Mouse (Mus musculus) hindbrain, postnatal 0 days (tissue): ENCODE measurements around the gene Commd4. TPM values are rescaled to one million over a fixed set of nuclear protein-coding genes. Genes with fewer than 3 reads are reported as not detected.

Source experiments
- ATAC-seq: fragments of 200-750 bp; cut with Nextera tagmentation; 2 replicates; pipeline ENCODE4 v1.8.0; 2017; ENCODE audit warnings: mild to moderate bottlenecking, moderate TSS enrichment, moderate library complexity
- DNase-seq: peaks from one replicate; pipeline ENCODE4 v3.0.0-alpha.2; 2015; ENCODE audit warnings: low spot score
- H3K27ac ChIP-seq: fragments of 300-500 bp; sonication (generic); 2 replicates; pipeline ENCODE4 v1.5.1; 2014; ENCODE audit warnings: mild to moderate bottlenecking
- H3K27me3 ChIP-seq: fragments of 300-500 bp; sonication (generic); 2 replicates; pipeline ENCODE4 v1.6.1; 2014; ENCODE audit warnings: low read length, mixed read lengths; ENCODE audit not compliant: insufficient read depth
- H3K36me3 ChIP-seq: fragments of 300-500 bp; sonication (generic); 2 replicates; pipeline ENCODE4 v1.6.1; 2014; ENCODE audit warnings: low read length, mixed read lengths; ENCODE audit not compliant: insufficient read depth
- H3K4me1 ChIP-seq: fragments of 300-500 bp; sonication (generic); 2 replicates; pipeline ENCODE4 v1.6.1; 2014; ENCODE audit warnings: antibody characterized with exemption, low read length, mixed read lengths; ENCODE audit not compliant: insufficient read depth
- H3K4me2 ChIP-seq: fragments of 300-500 bp; sonication (generic); 2 replicates; pipeline ENCODE4 v1.6.1; 2014; ENCODE audit warnings: low read depth, mild to moderate bottlenecking, low read length, moderate library complexity, mixed read lengths
- H3K4me3 ChIP-seq: fragments of 300-500 bp; sonication (generic); 2 replicates; pipeline ENCODE4 v1.5.1; 2014; ENCODE audit warnings: low read length
- H3K9ac ChIP-seq: fragments of 300-500 bp; sonication (generic); replicated peaks from 2 replicates; pipeline ENCODE4 v1.6.1; 2014; ENCODE audit warnings: mild to moderate bottlenecking, low read length, moderate library complexity, mixed read lengths
- H3K9me3 ChIP-seq: fragments of 300-500 bp; sonication (generic); 2 replicates; pipeline ENCODE4 v1.6.1; 2016; ENCODE audit warnings: low read length, mixed read lengths
- CTCF ChIP-seq: IDR thresholded peaks from 2 replicates; pipeline ENCODE4 v1.5.1; 2016; ENCODE audit warnings: antibody characterized with exemption, control low read depth, low read depth
- WGBS: fragments of 180-500 bp; shearing (Covaris S2); extraction: QIAGEN DNeasy Blood & Tissue Kit; methylation state at CpG from one replicate; pipeline ENCODE4 v1.1.7; 2014; 5-methylcytosine and 5-hydroxymethylcytosine counted together
- polyA plus RNA-seq: library from polyadenylated mRNA; unstranded; fragments of >200 nt; fragmentation: Nextera tagmentation; extraction: Ambion mirVana; gene quantifications from 2 replicates; pipeline ENCODE4 v1.2.1, GENCODE M21; 2015
- total RNA-seq: library from RNA; depleted of rRNA; stranded (reverse); fragments of >200 nt; gene quantifications from 2 replicates; pipeline ENCODE4 v1.2.3, GENCODE M21; 2014

The Commd4 gene
- total and polyA plus RNA-seq, 2 experiments from 2014 or later: 78.9 to 170 TPM

DNA sequence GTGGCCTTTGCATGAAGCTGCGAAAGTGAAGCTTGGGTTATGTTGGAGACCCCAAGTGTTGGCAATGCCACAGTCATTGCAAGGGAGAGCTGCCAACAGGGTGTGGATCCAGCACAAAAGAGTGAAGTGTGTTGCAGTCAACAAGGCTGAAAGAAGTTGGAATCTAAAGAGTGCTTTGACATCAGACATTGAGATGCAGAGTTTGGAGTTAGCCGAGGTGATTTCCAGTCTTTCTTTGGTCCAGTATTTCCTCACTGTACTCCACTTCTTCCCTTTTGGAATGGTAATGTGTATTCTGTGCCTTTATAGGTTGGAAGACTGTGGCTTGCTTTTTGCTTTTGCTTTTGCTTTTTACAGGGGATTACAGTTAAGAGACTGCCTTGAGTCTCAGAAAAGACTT is 8.0 kb upstream of the Commd4 start:
- no peaks in the 10 kb centered on the region for H3K9me3 ChIP-seq
- ATAC-seq: no peak
- H3K4me2 ChIP-seq: no peak overlapping the region
- H3K4me1 ChIP-seq: no peaks in the 10 kb centered on the region
- DNase-seq: no peak
- H3K27me3 ChIP-seq: no peaks in the 10 kb centered on the region
- H3K27ac ChIP-seq: no peak overlapping the region
- no peak overlapping the region for H3K9ac ChIP-seq
- WGBS: 74% methylated on average over 2 of the region's 2 CpGs
- no peak for TF ChIP-seq CTCF
- no peak overlapping the region for H3K4me3 ChIP-seq
- no peaks in the 10 kb centered on the region for H3K36me3 ChIP-seq

DNA sequence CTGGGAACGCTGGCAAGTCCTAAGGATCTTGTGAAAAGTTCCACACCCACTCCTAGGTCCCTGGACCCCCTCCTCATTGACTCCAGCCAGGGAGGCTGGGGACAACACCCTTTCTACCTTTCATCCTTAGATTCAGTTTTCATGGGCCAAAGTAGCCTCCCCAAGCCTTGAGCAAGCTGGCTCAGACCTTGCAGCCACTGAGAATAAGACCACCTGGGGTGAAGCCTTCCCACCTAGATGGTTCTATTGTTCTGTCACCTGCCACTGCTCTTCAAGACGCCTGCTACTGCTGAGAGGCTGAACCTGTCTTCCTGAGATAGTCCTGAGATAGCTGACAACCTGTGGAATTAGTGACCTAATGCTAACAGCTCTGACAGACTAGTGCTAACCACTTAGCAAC is 5.0 kb upstream of the Commd4 start:
- no peak overlapping the region for H3K4me2 ChIP-seq
- no peak overlapping the region for H3K9ac ChIP-seq
- H3K27me3 ChIP-seq: no peaks in the 10 kb centered on the region
- H3K4me3 ChIP-seq: no peak overlapping the region
- TF ChIP-seq CTCF: no peak
- no peak overlapping the region for H3K27ac ChIP-seq
- no peaks in the 10 kb centered on the region for H3K4me1 ChIP-seq
- ATAC-seq: no peak
- 27% methylated on average over 2 of the region's 2 CpGs for WGBS
- no peaks in the 10 kb centered on the region for H3K36me3 ChIP-seq
- no peak for DNase-seq
- no peaks in the 10 kb centered on the region for H3K9me3 ChIP-seq

DNA sequence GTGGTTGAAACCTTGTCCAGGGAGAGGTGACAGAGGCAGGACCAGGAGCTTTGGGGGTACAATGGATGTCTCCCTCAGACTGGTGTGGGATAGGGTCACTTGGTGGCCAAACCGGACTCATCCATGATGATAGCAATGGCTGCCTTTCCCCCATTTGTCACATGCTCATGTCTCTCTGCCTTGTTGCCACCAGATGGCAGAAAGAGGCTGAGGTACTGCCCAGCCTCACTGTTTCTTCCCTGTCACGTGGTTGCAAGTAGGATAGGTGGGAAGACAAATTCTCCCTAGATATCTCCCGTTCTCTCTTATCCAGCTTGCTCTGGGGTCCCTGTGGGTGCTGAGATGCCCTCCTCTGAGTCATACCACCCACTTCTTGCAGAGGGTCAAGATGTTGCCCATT is 4.4 kb upstream of the Commd4 start:
- TF ChIP-seq CTCF: peak; percentile 81
- 20% methylated on average over 3 of the region's 3 CpGs for WGBS
- H3K27me3 ChIP-seq: no peaks in the 10 kb centered on the region
- no peak overlapping the region for H3K9ac ChIP-seq
- H3K27ac ChIP-seq: no peak overlapping the region
- no peaks in the 10 kb centered on the region for H3K9me3 ChIP-seq
- H3K36me3 ChIP-seq: no peaks in the 10 kb centered on the region
- no peak overlapping the region for H3K4me3 ChIP-seq
- no peak overlapping the region for H3K4me2 ChIP-seq
- 0 out of 2 replicates have a peak, but pooled peaks cover 2% of the 10 kb centered on the region for H3K4me1 ChIP-seq
- ATAC-seq: no peak
- peak; percentile 51 for DNase-seq

DNA sequence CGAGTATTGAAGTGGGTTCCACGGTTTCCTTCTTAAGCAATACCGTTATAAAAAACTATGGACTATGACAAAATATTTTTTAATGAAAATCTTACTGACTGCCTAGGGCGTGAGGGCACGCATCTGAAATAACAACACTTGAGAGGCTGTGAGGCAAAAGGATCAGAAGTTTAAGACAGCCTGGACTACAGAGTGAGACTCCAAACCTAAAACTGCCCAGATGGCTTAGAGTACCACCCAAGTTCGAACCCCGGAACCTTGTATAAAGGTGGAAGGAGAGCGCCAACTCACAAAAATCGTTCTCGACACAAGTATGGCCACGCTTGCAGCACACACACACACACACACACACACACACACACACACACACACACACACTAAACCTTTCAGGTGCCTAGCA is 375 bp upstream of the Commd4 start:
- Histone ChIP-seq H3K9ac (peak overlapping the region; percentile 75), H3K27me3 (no peaks in the 10 kb centered on the region), H3K36me3 (no peaks in the 10 kb centered on the region), H3K27ac (peak overlapping the region; percentile 59; the same call in 1 of the 2 replicates), H3K9me3 (no peaks in the 10 kb centered on the region), H3K4me2 (peak overlapping the region; percentile 97), H3K4me1 (0 out of 2 replicates have a peak, but pooled peaks cover 4% of the 10 kb centered on the region), H3K4me3 (peak overlapping the region; percentile 89)
- WGBS: 34% methylated on average over 11 of the region's 11 CpGs
- DNase-seq (no peak), ATAC-seq (0 out of 2 replicates have a peak, but pooled peaks have one; percentile 3)
- no peak for TF ChIP-seq CTCF

DNA sequence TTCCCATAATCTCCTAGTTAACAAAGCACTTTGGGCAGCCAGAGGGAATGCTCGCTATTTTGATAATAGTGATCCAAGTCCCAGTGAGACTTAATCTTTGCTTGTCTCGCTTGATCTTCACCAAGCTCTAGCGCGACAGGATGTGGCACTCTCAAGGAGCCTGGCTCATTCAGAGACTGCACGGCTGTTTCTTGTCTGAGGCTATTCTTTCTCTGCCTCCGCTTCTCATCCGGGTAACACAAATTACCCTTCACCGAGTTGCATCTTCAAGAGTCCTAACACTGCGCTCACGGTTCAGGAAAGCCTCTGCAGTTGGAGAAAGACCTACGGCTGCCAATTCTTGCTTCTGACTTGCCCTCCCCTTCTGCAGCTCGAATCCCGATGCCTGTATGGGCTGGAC is 632 bp downstream of the Commd4 start:
- Histone ChIP-seq H3K4me2 (peak overlapping the region; percentile 97), H3K27ac (peak overlapping the region; percentile 85), H3K4me1 (0 out of 2 replicates have a peak, but pooled peaks cover 4% of the 10 kb centered on the region), H3K9ac (peak overlapping the region; percentile 75), H3K36me3 (no peaks in the 10 kb centered on the region), H3K27me3 (no peaks in the 10 kb centered on the region), H3K4me3 (peak overlapping the region; percentile 89), H3K9me3 (no peaks in the 10 kb centered on the region)
- no peak for TF ChIP-seq CTCF
- ATAC-seq: 0 out of 2 replicates have a peak, but pooled peaks have one; percentile 2
- DNase-seq: peak; percentile 10
- 27% methylated on average over 13 of the region's 13 CpGs for WGBS

DNA sequence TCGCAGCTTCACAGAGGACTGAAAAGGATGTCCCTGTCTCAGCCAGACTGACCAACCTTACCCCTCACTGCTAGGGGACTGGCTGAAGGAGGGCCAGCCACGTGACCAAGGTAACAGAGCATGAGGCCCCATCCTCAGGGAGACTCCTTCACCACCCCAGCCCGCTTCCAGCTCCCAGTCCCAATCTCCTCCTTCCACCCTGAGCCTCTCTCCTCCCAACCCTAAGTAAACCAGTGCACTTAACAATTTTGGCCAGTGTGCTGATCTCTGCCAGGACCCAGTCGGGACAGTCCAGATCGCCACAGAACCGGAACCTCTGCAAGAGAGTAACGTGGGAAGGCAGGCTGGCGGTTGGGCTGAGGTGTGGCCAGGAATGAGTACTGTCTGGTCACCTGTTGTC is 1.3 kb downstream of the Commd4 start:
- DNase-seq (no peak), ATAC-seq (no peak)
- H3K4me1 ChIP-seq: 0 out of 2 replicates have a peak, but pooled peaks cover 4% of the 10 kb centered on the region
- no peaks in the 10 kb centered on the region for H3K27me3 ChIP-seq
- peak overlapping the region; percentile 97 for H3K4me2 ChIP-seq
- H3K9me3 ChIP-seq: no peaks in the 10 kb centered on the region
- 89% methylated on average over 8 of the region's 8 CpGs for WGBS
- H3K9ac ChIP-seq: no peak overlapping the region; the same call in 1 of the 2 replicates
- no peak for TF ChIP-seq CTCF
- H3K4me3 ChIP-seq: no peak overlapping the region
- no peak overlapping the region for H3K27ac ChIP-seq
- H3K36me3 ChIP-seq: no peaks in the 10 kb centered on the region

DNA sequence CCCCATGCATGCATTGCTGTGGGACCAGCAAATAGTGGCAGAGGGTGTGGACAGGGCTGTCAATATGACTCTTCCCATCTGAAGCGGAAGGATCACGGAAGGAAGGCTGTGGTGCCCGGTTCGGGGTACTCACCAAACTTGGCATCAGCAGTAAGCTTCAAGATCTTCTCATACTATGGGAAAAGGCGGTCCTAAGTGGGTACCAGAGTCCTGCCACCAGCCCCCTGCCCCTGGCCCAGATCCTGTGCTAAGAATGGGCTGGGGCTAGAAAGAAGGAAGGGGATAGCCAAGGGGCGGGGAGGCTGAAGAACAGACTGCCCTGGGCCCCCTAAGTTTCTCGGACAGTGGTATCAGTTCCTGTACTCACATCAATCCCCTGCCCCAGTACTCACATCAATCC is 1.7 kb downstream of the Commd4 start:
- Histone ChIP-seq H3K4me3 (no peak overlapping the region), H3K9me3 (no peaks in the 10 kb centered on the region), H3K9ac (no peak overlapping the region), H3K4me1 (0 out of 2 replicates have a peak, but pooled peaks cover 4% of the 10 kb centered on the region), H3K27ac (no peak overlapping the region), H3K27me3 (no peaks in the 10 kb centered on the region), H3K36me3 (no peaks in the 10 kb centered on the region), H3K4me2 (no peak overlapping the region)
- no peak for TF ChIP-seq CTCF
- WGBS: 94% methylated on average over 7 of the region's 7 CpGs
- DNase-seq (no peak), ATAC-seq (no peak)
